Mouse (Mus musculus) C2C12 (cell line): ENCODE measurements at regions not wholly inside any gene's neighbourhood (a gene's known extent, or its start where the extent isn't known, plus 50 kb on each side); places are given as distances from the start of the nearest gene placed in this dataset.

Source experiments
- CEBPB ChIP-seq: IDR thresholded peaks from one replicate; pipeline ENCODE4 v1.6.1; 2011; ENCODE audit warnings: low read depth, mild to moderate bottlenecking, control low read depth, moderate library complexity
- CTCF ChIP-seq: IDR thresholded peaks from one replicate; pipeline ENCODE4 v1.5.1; 2011; ENCODE audit not compliant: control insufficient read depth, insufficient read depth, insufficient read length
- FOSL1 ChIP-seq: IDR thresholded peaks from one replicate; pipeline ENCODE4 v1.8.0; 2011; ENCODE audit warnings: mild to moderate bottlenecking, low read length; ENCODE audit not compliant: poor library complexity, insufficient read depth, severe bottlenecking
- MAX ChIP-seq: IDR thresholded peaks from one replicate; pipeline ENCODE4 v1.6.1; 2011; ENCODE audit warnings: mild to moderate bottlenecking, control low read depth
- MYOD1 ChIP-seq: IDR thresholded peaks from one replicate; pipeline ENCODE4 v1.6.1; 2011; ENCODE audit warnings: low read depth; ENCODE audit not compliant: control insufficient read depth, insufficient read length
- MYOG ChIP-seq: IDR thresholded peaks from one replicate; pipeline ENCODE4 v1.6.1; 2011; ENCODE audit not compliant: control insufficient read depth, insufficient read length; ENCODE audit errors: extremely low read depth
- USF1 ChIP-seq: IDR thresholded peaks from one replicate; pipeline ENCODE4 v1.6.1; 2011; ENCODE audit warnings: low read depth, mild to moderate bottlenecking, control low read depth, moderate library complexity

DNA sequence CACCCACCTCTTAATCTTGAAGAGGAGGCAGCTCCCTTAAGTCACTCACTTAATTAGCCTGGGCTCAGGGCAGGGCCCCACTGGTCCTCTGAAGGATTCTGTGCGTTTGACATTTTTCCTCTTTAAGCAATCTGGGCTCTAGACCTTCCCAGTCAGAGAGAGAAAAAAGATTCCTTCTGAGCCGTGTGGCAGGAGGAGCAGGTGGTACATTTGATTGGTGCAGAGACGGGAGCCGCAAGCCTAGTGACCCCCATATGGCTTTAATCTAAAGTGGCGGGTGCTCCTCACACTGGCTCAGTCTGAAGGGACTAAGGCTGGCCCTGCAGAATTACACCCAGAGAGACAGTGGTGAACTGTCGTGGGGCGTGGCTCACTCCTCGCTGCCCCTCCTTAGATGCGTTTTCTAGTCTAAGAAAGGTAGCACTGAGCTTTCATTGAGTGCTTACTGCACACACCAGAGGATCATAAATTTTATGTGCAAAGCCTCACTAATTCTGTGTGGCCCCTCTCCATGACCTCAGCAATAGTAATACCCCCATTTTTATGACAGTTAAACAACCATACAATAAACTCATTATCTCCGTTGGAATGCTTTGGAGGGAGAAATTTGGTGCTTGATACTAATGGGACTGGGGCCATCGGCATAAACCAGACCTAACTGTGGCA is 101.8 kb upstream of the Smim15 start:
- TF ChIP-seq CTCF (no peak), USF1 (no peak), MAX (no peak), CEBPB (no peak), MYOD1 (no peak), FOSL1 (no peak), MYOG (no peak)
